Mouse (Mus musculus): ENCODE results near the gene Acr.

GRCm38 (mm10) chr15:89582494-89582893 is 14.4 kb downstream of the Acr start:
- TF ChIP-seq CTCF (IDR thresholded peaks at IDR 0.05) (no peak), EP300 (IDR thresholded peaks at IDR 0.05) (no peak)

Measured in lung, postnatal 0 days (tissue).